Mouse (Mus musculus) small intestine, adult 2 months (tissue): ENCODE data around the gene Stk32c.

Experiments
- CTCF ChIP-seq: fragments of 200-500 bp; IDR thresholded peaks from 2 replicates; pipeline ENCODE4 v1.5.1; 2012; ENCODE audit warnings: low read depth, mild to moderate bottlenecking, control low read depth, inconsistent platforms, low read length, moderate library complexity, mixed read lengths; ENCODE audit not compliant: insufficient replicate concordance, insufficient read length; ENCODE audit errors: extremely low read depth
- POLR2A ChIP-seq: fragments of 200-500 bp; IDR thresholded peaks from 2 replicates; pipeline ENCODE4 v1.6.1; 2012; ENCODE audit warnings: low read depth, mild to moderate bottlenecking, control low read depth, inconsistent platforms, low read length, moderate library complexity

DNA sequence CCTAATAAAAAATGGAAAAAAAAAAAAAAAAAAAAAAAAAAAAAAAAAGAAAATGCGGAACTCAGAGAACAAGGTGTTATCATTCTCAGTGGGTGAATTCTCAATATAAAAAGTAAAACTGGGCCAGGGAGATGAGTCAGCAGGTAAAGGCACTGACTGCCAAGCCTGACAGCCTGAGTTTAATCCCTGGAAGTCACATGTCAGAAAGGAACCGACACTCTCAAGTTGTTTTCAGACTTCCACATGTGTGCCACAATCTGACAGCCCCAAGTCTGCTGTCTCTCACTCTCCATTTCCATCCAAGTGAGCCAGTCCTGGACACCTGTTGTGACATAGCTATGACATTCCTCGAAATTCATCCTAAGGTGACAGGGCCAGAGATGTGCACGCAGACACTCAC, 28.7 kb downstream of the Stk32c start:
- no peak for TF ChIP-seq CTCF
- TF ChIP-seq POLR2A: no peak
